Mouse (Mus musculus) central nervous system, embryonic 18 days (tissue): ENCODE measurements around the gene Gja3. TPM values are rescaled to one million over a fixed set of nuclear protein-coding genes. Genes with fewer than 3 reads are reported as not detected.

Experiments
- polyA plus RNA-seq: library from polyadenylated mRNA; depleted of rRNA; stranded (reverse); fragments of >200 nt; gene quantifications from 2 replicates; pipeline ENCODE4 v1.2.3, GENCODE M21; 2012; rRNA removed

The Gja3 gene
- 0.41 and 1.0 TPM in 2 replicates for polyA plus RNA-seq

DNA sequence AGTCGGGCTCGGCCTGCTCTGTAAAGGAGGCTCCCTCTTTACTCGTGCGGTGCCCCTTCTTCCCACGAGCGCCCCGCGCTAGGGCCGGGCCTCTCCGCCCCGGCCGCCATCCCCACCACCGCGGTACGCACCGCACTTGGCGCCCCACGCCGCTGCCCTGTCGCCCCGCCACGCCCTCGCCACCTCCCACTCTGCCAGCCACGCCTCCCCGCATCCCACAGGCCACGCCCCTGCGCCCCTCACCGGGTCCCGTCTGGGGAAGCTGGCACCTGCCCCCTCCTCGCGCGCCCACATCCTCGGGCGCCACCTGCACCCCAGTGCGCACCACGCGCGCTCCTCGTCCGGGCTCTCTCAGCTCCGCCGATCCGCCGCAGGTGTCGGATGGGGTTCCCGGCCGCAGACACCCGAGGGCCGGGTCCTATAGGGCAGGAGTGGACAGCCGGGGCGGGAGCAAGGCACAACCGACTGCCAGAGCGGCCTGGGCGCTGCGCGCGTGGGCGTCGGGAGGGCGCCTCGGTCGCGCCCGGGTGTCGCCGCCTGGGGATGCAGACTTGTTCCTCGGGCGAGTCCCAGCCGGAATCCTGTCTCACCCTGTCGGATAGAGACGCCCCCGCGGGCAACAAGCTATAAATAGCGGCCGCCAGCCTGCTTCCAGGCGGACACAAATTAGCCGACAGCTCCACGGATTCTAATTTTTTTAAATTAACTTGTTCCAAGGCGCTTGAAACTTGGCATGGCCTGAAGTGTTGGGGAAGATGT is at the start of gene Gja3:
TSS of gene Gja3 (minus strand) at position 538 of the 759 bp plus-strand sequence.

DNA sequence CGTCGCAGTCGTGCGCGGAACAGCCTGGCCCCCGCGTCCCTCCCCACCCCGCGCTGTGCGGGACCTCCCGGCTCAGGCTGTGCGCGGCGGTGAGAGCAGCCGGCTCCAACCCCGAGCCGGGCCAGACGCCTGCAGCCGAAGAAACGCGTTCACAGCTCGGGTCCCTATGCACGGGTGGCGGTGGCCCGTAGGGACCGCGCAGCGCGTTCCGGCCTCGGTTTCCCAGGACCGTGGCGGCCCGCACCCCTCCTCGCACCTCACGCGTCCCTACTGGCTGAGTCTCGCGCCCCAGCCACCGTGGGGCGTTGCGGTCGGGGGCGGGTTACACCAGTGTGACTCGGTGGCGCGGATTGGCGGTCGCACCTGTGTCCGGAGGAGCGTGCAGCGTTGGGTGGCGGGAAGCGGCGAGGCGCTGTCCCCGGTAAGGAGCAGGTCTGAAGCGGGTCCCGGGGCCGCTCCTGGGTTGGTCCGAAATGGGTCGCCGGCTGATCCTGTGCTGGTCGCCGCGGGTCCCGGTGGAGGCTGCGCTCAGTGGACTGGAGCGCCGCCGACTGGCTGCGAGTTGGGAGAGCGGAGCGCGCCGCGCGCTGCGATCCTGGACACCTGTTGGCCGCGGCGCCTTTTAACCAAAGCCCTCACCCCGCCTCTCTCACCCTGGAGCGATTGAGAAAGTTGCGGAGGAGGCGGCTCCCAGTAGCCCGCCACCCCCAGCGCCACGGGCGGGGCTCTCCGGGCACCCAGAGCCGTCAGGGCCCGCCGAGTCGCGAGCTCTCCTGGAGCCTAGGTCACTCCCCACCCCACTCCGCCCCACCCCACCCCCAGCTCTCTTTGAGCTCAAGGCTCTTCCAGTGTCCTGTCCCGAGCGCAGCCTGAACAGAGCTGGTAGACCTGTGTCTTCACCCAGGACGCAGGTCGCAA is 46.5 kb upstream of the Gja3 start, which contains the start of gene Gjb2:
TSS of gene Gjb2 (minus strand) at position 597 of the 918 bp plus-strand sequence.

Other genes with a start within 250 kb of the Gja3 start
- 29.7 and 32.0 TPM in 2 replicates for gene Zmym5, start 246.4 kb downstream of the Gja3 start, polyA plus RNA-seq
- 61.6 and 65.6 TPM in 2 replicates for gene Zmym2, start 171.4 kb downstream of the Gja3 start, polyA plus RNA-seq
- gene Gjb2, start 46.6 kb upstream of the Gja3 start, polyA plus RNA-seq: 4.0 and 4.9 TPM in 2 replicates
- gene Gm4491, start 57.8 kb upstream of the Gja3 start, polyA plus RNA-seq: 0.04 and 0.08 TPM in 2 replicates
- gene Gjb6, start 75.5 kb upstream of the Gja3 start, polyA plus RNA-seq: 9.0 and 15.1 TPM in 2 replicates